Mouse (Mus musculus): Measurements from ENCODE around the gene Tnrc6b. TPM values are rescaled to one million over a fixed set of nuclear protein-coding genes. Genes with fewer than 3 reads are reported as not detected.
"Not testable (repeated sequence)": the region's sequence is repeated elsewhere in the genome, so short reads cannot be mapped to it uniquely, and the experiment has no call there.

Gene Tnrc6b
- total RNA-seq, 2 experiments from 2014 or later: 138 to 245 TPM

DNA sequence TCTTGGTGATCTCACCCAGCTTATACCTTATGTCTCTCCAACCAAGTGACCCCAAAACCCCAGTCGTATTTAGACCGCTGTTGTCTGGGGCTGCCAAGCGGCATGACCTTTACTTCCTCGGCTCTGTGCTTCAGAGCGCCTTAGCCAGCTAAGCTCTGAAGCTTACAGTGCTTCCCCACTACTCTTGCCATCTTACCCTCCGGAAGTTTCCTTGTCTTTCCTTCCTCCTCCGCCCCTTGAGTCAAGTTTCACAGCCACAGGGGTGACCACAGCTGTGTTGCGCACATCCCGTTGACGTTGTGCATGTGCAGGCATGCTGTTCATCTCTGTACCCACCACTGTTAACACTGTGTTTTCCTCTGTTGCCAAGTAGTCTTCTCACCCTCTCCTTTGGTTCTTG, 185.6 kb downstream of the Tnrc6b start:
- no peak for ATAC-seq (replicated peaks; ENCODE audit: low FRiP score, poor library complexity, severe bottlenecking)

DNA sequence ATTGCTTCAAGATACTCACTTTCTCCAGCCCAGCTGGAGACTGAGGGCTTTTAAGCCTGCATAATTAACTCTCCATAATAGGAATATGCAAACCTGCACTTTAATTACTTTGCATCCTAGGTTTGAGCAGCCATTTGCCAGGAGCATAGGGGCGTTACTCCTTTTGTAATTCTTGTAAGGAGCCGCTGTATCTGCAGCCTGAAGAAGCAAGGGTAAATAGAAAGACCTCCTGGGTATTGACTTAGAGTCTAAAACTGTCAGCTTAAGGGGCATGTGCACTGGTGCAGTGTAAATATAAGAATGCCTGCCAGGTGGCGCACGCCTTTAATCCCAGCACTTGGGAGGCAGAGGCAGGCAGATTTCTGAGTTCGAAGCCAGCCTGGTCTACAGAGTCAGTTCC, 186.8 kb downstream of the Tnrc6b start:
- ATAC-seq (replicated peaks; ENCODE audit: low FRiP score, poor library complexity, severe bottlenecking): no peak

DNA sequence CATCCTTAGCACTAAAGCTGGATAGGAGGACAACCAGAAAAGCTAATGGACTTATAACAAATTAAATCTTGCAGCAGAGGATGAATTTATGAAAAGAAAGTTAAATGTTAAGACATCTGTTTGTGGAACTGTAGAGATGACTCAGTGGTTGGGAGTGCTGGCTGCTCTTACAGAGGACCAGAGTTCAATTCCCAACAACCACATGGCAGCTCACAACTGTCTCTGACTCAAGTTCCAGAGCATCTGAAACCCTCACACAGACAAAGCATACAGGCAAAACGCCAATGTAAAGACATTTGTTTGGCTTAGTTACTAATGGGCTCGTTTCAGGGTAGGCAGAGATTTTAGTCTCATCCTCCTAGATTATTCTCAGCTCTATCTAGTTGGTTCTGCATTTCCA, 188.7 kb downstream of the Tnrc6b start:
- ATAC-seq (replicated peaks; ENCODE audit: low FRiP score, poor library complexity, severe bottlenecking): no peak

DNA sequence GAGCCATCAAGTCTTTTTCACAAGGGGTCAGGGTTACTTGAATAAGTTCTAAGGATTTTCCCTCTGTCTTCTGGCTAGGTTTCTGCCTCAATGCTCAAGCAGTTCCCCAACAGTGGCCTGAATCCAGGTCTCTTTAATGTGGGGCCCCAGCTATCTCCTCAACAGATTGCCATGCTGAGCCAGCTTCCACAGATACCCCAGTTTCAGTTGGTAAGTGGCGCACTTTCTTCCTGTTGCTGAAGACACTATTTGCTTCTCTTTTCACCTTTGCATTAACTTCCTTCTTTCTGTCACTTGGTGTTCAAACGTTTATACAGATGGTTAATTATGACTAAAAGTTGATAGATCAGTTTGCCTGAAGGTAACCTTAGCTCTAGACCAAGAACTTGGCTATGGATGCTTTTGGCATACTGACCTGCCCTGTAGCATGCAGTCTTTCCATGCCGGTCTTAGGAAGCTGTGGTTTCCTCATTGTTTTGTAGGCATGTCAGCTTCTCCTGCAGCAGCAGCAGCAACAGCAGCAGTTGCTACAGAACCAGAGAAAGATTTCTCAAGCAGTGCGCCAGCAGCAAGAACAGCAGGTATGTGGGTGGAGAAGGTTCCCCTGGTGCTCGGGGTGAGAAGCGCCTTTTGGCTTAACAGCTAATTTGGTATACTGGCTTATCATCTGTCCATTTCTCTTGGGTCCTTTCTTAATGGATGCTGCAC, 190.8 kb downstream of the Tnrc6b start:
- ATAC-seq (replicated peaks; ENCODE audit: low FRiP score, poor library complexity, severe bottlenecking): no peak

DNA sequence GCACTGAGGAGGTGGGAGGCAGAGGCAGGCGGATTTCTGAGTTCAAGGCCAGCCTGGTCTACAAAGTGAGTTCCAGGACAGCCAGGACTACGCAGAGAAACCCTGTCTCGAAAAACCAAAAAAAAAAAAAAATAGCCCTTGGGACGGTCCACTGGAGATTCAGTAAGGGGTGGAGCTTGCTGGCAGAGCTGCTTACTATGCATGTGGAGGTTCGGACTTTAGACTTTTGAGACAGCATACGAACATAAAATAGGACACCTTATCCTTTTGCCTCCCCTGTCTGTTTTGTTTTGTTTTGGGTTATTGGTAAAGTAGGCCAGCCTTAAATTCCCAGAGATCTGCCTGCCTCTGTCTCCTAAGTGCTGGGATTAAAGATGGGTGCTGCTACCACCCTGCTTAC, 193.7 kb downstream of the Tnrc6b start:
- not testable (repeated sequence) for ATAC-seq (replicated peaks; ENCODE audit: low FRiP score, poor library complexity, severe bottlenecking)

DNA sequence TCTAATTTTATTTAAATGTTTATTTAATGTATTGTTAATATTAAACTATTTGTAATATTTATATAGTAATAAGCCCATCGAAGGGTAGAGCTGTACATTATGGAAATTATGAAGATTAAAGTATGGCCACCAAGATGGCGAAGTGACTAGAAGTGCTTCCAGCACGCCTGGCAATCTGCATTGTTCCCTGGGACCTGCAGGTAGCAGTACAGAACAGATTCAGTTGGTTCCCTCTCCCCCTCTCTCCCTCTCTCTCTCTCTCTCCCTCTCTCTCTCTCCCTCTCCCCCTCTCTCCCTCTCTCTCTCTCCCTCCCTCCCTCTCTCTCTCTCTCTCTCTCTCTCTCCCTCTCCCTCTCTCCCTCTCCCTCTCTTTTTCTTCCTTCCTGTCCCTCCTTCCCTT, 199.1 kb downstream of the Tnrc6b start:
- ATAC-seq (replicated peaks; ENCODE audit: low FRiP score, poor library complexity, severe bottlenecking): no peak

DNA sequence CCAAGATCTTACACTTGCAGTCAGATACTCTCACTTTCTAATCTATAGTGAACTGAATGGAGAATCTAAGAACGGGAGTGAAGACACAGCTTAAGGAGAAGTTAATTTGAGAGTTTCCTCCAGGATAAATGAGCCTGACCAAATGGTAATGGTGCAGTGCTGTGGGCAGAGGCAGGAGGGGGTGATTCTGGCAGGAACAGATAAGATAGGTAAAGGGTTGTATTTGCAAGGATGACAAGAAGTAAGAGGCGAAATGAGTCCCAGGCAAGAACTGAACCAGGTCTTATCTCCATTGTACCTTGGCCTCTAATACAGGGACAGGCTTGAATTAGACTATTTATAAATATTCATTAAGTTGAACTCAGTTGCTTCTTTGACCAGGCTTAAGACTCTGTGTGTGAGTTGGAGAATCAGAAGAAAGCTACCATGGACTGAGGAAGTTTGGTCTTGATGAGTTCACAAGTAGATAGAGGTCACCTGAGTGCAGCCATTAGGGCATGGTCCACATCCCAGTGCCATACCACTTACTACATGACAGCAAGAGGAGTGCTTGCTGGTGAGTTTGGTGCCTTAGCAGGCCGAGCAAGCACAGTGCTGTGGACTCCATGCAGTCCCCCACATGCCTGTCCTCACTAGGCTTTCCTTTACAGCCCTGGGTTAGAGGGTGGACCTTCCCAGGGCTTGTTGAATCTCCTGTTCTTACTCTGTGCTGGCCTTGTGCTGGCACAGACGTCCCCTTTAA, 199.8 kb downstream of the Tnrc6b start:
- peak; percentile 92 for ATAC-seq (replicated peaks; ENCODE audit: low FRiP score, poor library complexity, severe bottlenecking)

DNA sequence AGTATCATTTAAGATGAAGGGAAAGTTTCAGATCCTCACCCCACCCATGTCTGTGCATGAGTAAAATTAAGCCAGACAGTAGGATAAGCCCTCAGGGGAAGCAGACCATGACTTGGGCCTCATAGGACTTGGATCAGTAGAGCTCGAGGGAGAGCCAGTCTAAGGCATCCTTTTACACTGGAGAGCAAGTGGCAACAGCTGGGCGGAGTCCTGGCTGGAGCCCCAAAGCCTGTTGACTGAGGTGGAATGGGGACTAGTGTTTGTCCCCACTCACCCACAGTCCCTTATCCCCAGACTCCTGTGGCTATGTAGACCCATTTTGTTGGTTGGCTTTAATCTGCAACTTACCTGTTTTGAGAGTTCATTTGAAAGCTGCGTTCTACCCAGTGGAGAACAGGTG, 201.1 kb downstream of the Tnrc6b start:
- peak; percentile 53; the same call in 1 of the 2 replicates for ATAC-seq (replicated peaks; ENCODE audit: low FRiP score, poor library complexity, severe bottlenecking)

DNA sequence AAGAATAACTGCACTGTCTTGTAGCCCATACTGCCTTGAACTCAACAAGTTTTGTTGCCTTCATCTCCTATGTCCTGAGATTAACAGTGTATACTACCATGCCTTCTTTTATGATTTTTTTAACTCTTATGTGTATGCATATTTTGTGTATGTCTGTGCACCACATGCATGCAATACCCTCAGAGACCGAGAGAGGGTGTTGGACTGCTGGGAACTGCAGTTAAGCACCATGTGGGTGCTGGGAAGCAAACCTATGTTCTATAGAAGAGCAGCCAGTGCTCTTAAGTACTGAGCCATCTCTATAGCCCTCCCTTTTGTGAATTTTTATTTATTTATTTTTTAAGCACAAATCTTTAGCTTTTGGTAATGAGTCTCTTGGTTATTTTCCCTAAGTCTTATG, 202.7 kb downstream of the Tnrc6b start:
- ATAC-seq (replicated peaks; ENCODE audit: low FRiP score, poor library complexity, severe bottlenecking): no peak

DNA sequence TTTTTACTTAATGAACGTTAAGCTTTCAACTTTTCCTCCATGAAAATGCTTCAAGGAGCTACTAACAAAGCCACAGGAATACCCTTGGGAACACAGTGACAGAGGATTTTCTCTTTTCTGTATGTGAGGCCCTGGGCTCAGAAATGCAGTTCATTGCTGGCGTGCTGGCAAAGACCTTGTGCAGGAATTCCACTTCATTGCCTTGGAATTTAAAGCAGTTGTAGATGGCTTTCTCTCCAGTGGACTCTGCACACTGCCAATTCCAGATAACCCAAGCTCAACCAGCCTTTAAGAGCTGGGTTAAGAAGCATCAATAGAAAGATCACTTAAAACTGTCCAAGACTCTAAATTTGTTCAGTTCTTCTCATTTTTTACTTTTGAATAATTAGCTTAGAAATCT, 204.7 kb downstream of the Tnrc6b start:
- ATAC-seq (replicated peaks; ENCODE audit: low FRiP score, poor library complexity, severe bottlenecking): no peak

DNA sequence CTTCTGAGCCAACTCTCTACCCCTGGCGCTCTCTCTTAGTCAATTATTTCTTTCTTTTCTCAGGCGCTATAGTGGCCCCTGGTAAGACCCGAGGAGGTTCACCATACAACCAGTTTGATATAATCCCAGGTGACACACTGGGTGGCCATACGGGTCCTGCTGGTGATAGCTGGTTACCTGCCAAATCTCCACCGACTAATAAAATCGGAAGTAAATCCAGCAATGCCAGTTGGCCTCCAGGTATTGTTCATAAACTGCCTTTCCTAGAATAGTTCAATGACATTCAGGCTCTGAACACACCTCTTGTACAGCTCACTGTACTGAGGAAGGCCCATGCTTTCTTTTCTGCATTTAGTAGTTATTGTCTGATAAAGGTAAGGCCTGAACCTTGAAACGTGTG, 205.5 kb downstream of the Tnrc6b start:
- ATAC-seq (replicated peaks; ENCODE audit: low FRiP score, poor library complexity, severe bottlenecking): no peak

DNA sequence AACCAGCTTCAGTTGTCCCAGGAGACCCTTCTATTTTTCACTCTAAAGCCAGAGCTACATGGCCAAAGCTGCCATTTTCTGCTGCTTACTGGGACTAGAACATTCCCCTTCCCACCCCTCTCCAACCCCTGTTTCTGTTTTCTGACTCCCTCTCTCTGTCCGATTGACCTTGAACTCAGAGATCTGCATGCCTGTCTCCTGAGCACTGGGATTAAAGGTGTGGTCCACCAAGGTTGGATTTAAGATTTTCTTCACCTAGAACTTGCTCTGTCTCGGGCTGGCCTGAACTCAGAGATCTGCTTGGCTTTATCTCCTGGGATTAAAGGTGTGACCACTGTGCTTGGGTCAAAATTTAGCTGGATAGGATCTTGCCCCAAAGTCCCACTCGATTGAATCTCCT, 209.2 kb downstream of the Tnrc6b start:
- ATAC-seq (replicated peaks; ENCODE audit: low FRiP score, poor library complexity, severe bottlenecking): no peak

DNA sequence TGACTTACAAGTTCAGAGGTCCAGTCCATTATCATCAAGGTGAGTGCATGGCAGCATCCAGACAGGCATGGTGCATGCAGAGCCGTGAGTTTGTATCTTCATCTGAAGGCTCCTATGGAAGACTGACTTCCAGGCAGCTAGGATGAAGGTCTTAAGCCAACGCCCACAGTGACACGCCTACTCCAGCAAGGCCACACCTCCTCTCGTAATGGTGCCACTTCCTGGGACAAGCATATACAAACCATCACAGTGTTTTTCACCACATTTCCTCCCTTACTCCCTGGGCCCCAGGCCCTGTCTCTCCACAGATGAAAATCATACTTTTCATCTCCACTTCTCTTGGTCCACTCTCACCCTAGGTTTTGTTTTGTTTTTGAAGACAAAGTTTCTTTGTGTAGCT, 210.7 kb downstream of the Tnrc6b start:
- ATAC-seq (replicated peaks; ENCODE audit: low FRiP score, poor library complexity, severe bottlenecking): peak; percentile 56

DNA sequence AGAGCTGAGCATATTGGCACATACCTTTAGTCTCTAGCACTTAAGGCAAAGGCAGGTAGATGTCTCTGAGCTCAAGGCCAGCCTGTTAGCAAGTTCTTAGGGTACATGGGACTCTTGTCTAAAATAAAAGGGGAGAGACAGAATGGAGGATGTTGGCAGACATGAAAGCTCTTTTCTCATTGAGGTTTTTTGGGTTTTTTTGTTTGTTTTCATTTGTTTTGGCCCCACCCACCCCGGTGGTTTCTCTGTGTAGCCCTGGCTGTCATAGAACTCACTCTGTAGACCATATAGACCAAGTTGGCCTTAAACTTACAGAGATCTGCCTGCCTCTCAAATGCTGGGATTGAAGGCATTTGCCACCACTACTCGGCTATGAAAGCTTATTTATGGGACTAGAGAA, 213.1 kb downstream of the Tnrc6b start:
- no peak for ATAC-seq (replicated peaks; ENCODE audit: low FRiP score, poor library complexity, severe bottlenecking)

DNA sequence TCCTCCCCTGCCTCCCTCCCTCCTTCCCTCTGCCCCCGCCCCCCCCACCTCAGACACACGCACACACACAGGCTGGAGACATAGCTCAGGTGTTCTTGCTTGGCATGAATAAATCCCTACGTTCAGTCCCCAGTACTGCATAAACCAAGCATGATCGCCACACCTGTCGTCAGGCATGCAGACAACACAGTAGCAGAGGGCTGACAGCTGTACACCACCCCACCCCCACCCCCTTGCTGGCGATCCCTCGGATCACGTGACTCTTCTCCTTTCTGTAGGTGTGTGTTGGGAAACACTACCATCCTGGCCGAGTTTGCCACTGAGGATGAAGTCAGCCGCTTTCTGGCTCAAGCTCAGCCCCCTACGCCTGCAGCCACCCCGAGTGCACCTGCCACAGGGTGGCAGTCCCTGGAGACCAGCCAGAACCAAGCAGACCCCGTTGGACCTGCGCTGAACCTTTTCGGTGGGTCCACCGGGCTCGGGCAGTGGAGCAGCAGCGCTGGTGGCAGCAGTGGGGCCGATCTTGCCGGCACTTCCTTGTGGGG, 217.8 kb downstream of the Tnrc6b start:
- 0 out of 2 replicates have a peak, but pooled peaks have one; percentile 11 for ATAC-seq (replicated peaks; ENCODE audit: low FRiP score, poor library complexity, severe bottlenecking)

DNA sequence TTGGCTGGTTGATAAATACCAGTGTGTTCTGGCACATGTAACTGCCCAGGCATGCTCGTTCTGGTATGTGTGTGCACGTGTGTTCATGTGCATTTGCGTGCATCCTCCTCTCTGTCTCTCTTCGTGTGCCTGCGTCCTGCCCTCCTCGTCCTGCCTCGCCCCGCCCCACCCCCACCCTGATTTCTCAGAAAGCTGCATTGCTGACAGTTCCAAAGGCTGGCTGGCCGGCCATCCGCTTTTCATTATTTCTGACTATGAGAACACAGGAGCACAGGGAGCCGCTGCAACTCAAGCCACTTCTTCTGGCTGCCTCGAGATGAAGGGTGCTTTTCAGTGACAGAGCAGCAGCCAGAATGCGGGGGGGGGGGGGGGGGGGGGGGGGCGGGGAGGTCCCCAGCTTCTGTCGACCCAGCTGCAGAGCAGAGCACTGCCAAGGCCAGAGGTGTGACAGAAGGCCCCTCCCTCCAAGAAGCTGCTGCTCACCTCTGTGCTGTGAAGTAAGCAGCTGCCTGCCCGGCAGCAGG, 219.0 kb downstream of the Tnrc6b start:
- ATAC-seq (replicated peaks; ENCODE audit: low FRiP score, poor library complexity, severe bottlenecking): no peak

DNA sequence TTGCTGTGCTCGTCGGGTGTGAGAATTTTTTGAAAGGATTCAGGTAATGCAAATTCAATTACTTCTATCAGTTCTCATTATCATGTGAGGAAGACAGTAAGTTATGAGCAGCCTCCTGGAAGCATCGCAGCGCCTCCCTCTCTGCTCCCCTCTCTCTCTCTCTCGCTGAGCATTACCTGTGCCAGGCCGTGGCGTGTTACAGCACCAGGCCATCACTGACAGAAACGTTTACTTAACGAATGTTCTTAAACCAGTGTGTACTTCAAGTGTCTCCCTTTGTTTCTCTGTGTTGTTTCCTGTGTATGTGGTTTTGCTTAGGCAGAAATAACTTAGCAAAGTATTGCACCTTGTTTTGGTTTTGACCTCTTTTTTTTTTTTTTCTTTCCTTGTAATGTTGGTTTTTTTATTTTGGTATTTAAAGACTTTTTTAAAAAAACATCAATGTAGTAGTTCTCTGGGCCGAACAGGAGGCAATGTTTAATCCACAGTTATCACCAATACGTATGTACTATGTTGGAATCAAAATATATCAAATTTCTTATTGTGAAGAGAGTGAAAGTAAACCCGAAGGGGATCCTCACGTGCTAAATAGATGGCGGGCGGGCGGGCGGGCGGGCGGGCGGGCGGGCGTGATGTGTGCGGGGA, 219.7 kb downstream of the Tnrc6b start:
- not testable (repeated sequence) for ATAC-seq (replicated peaks; ENCODE audit: low FRiP score, poor library complexity, severe bottlenecking)

DNA sequence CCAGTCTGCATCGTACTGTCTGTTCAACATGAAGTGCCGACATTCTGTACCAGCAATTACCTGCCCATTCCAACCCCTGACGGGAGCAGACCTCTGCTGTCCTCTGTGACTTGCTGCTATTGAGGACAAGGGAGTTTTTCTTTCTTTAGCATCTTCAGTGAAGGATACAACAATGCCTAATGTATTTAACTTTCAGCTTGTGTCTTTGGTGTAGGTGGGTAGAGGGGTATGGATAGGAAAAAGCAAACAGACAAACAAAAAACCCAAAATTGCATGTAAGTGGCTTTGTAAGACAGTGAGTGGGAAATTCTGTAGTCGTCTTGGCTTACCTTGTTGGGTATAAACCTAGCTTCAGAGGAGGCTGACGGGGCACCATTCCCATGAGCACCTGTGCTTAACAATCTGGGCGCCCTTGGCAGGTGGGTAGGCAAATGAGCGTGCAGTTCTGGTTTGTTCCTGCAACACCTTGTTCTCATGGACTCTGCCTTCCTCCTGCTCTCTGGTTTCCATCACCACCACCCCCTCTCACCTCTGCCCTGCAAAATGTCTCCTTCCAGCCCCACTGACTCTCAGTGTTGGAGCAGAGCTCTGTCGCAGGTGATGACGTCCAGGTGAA, 220.3 kb downstream of the Tnrc6b start:
- ATAC-seq (replicated peaks; ENCODE audit: low FRiP score, poor library complexity, severe bottlenecking): no peak

DNA sequence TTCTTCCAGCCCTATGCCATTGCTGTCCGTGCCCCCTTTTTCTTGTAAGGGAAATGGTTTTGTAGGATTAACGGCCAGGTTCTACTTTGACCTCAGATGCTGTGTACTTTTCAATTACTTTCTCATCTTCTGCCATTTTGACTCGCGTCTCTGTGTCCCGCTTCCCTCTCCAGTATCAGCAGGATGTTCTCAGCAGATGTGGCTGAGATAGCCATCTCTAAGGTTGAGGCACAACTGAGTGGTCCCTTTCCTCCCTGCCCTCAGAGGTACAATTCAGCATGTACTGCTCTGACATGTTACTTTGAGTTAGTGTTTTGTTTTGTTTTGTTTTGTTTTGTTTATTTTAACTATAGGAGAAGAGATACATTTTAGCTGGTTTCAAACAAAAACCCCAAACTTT, 223.7 kb downstream of the Tnrc6b start:
- ATAC-seq (replicated peaks; ENCODE audit: low FRiP score, poor library complexity, severe bottlenecking): no peak

DNA sequence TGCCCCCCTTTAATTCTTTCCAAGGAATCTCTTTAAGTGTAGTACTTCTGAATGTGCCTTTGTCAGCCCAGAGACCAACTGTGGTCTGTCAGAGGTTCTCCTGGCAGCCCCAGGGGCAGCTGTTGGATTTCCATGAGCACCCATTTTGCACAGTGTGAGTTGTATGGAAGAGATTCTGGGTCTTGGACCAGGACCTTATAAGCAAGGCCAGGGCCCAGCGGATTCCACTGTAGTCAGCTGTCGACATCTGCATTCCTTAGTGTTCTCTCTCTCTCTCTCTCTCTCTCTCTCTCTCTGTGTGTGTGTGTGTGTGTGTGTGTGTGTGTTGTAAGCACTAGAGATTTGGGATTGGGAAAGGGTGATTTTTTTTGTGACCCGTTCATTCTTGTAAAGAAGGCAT, 225.6 kb downstream of the Tnrc6b start:
- no peak for ATAC-seq (replicated peaks; ENCODE audit: low FRiP score, poor library complexity, severe bottlenecking)
